Comparison of ENCODE assay signal across 28 mouse cellular contexts in the genomic region with DNA sequence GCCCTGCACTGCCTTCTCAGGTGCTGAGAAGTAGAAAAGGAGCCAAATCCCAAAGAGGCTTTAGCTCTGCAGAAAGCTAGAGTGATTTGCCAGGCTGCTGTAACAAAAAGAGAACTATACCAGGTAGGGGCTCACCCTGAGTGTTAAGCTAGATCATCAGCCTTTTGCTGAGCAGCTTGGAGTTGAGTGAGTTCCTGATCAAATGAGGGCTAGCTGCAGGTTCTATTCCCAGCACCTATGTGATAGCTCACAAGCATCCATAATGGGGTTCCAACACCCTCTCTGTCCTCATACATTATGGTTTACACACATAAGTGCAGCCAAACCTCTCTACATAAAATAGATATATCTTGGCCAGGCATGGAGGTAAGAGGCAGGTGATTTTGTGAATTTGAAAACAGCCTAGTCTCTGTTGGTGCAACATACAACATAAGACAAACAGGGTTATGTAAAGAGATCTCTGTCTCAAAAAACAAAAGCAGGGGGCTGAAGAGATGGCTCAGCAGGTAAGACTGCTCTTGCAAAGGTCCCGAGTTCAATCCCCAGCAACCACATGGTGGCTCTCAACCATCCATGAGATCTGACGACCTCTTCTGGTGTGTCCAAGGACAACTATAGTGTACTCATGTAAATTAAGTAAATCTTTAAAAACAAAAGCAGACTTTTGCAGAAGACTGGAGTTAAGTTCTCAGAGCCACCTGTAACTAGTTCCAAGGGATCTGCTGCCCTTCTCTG. TPM values are rescaled to one million over a fixed set of nuclear protein-coding genes. Genes with fewer than 3 reads are reported as not detected.
DNase-seq lines count a peak whose midpoint lies in the region; ATAC-seq and TF ChIP-seq lines count a peak whose summit lies in the region.
"Had no signal": no experiment of that assay in that cellular context is flagged by ENCODE, and none has a peak within 500 bp of the region (broad histone marks: within the 10 kb centered on the region; RNA-seq: fewer than 3 reads in every experiment).

No protein-coding gene starts in this region.

- H3K36me3 ChIP-seq in embryonic facial prominence, embryonic 13.5 days, result peaks cover 33% of the 10 kb centered on the region
- peaks cover 51% of the 10 kb centered on the region for H3K36me3 ChIP-seq in embryonic facial prominence, embryonic 10.5 days (replicated peaks)
- H3K36me3 ChIP-seq in G1E (replicated peaks), result peaks cover 46% of the 10 kb centered on the region
- H3K36me3 ChIP-seq in liver, embryonic 16.5 days (ENCODE audit: control insufficient read depth, insufficient read depth), result peaks cover 29% of the 10 kb centered on the region

- H3K4me3 ChIP-seq in embryonic facial prominence, embryonic 13.5 days, result no peak overlapping the region
- H3K4me3 ChIP-seq in embryonic facial prominence, embryonic 10.5 days, result no peak overlapping the region
- H3K4me3 ChIP-seq in G1E (ENCODE audit: low read depth, low read length), result no peak overlapping the region
- H3K4me3 ChIP-seq in liver, embryonic 16.5 days (ENCODE audit: low read depth, low read length), result no peak overlapping the region
- H3K4me3 ChIP-seq: embryonic facial prominence, embryonic 12.5 days; heart, embryonic 12.5 days; hindbrain, embryonic 15.5 days; left cerebral cortex, adult 2 months; myocyte; neural tube, embryonic 15.5 days; stomach, embryonic 15.5 days had no signal

- ATAC-seq in embryonic facial prominence, embryonic 13.5 days (ENCODE audit: insufficient number of reproducible peaks, insufficient read depth, low FRiP score, low TSS enrichment, low read depth), result no peak
- ATAC-seq in G1E (ENCODE audit: extremely low read depth, insufficient number of reproducible peaks, low FRiP score, poor library complexity, severe bottlenecking), result 0 out of 2 replicates have a peak, but pooled peaks have one; percentile 5
- ATAC-seq in liver, embryonic 16.5 days (ENCODE audit: low read depth), result 0 out of 2 replicates have a peak, but pooled peaks have one; percentile 26
- ATAC-seq: CD4-positive, CD25-positive, alpha-beta regulatory T cell, adult 4 months; forebrain, embryonic 16.5 days had no signal

- H3K4me1 ChIP-seq in embryonic facial prominence, embryonic 13.5 days, result no peaks in the 10 kb centered on the region
- no peaks in the 10 kb centered on the region for H3K4me1 ChIP-seq in embryonic facial prominence, embryonic 10.5 days
- peaks cover 11% of the 10 kb centered on the region for H3K4me1 ChIP-seq in G1E (ENCODE audit: insufficient read depth, low read depth, low read length)
- H3K4me1 ChIP-seq in liver, embryonic 16.5 days (ENCODE audit: control insufficient read depth, low read depth, low read length), result no peaks in the 10 kb centered on the region
- H3K4me1 ChIP-seq: embryonic facial prominence, embryonic 12.5 days; heart, embryonic 12.5 days; hindbrain, embryonic 15.5 days; neural tube, embryonic 15.5 days; stomach, embryonic 15.5 days had no signal

- DNase-seq in embryonic facial prominence, embryonic 10.5 days (ENCODE audit: low spot score), result no peak
- no peak for DNase-seq in G1E (ENCODE audit: low spot score)
- DNase-seq in induced T-regulatory cell, adult 2 months (ENCODE audit: low read depth), result peak; percentile 26
- DNase-seq in testis, postnatal 14 days (ENCODE audit: low spot score), result no peak
- DNase-seq in embryo, embryonic 10 days (ENCODE audit: low spot score), result no peak
- no peak for DNase-seq in thymus, postnatal 0 days (ENCODE audit: low spot score)
- DNase-seq: adrenal gland, adult 2 months; cerebellum, adult 8-10 months; heart, adult 11 months; heart, postnatal 14 days; kidney, adult 2 months; kidney, postnatal 25 days; left cerebral cortex, postnatal 4 days; lung, postnatal 10 days; midbrain, embryonic 14.5 days; right cerebral cortex, postnatal 14 days; thymus, adult 2 months had no signal

- TF ChIP-seq CTCF in G1E (IDR thresholded peaks at IDR 0.05; ENCODE audit: low read depth, low read length), result no peak

- H3K9ac ChIP-seq in embryonic facial prominence, embryonic 13.5 days, result no peak overlapping the region
- H3K9ac ChIP-seq in liver, embryonic 16.5 days (ENCODE audit: low read depth, low read length), result no peak overlapping the region
- H3K9ac ChIP-seq: embryonic facial prominence, embryonic 12.5 days; heart, embryonic 12.5 days; hindbrain, embryonic 15.5 days; neural tube, embryonic 15.5 days; stomach, embryonic 15.5 days had no signal

- 61% methylated on average over 2 of the region's 2 CpGs for WGBS in embryonic facial prominence, embryonic 13.5 days
- 64% methylated on average over 2 of the region's 2 CpGs for WGBS in embryonic facial prominence, embryonic 10.5 days
- WGBS in liver, embryonic 16.5 days (ENCODE audit: insufficient replicate concordance), result 51% methylated on average over 2 of the region's 2 CpGs

- H3K4me2 ChIP-seq in embryonic facial prominence, embryonic 13.5 days, result no peak overlapping the region
- no peak overlapping the region for H3K4me2 ChIP-seq in liver, embryonic 16.5 days (ENCODE audit: low read depth, low read length)
- H3K4me2 ChIP-seq: embryonic facial prominence, embryonic 12.5 days; heart, embryonic 12.5 days; hindbrain, embryonic 15.5 days; neural tube, embryonic 15.5 days; stomach, embryonic 15.5 days had no signal

- no peaks in the 10 kb centered on the region for H3K27me3 ChIP-seq in embryonic facial prominence, embryonic 13.5 days
- no peaks in the 10 kb centered on the region for H3K27me3 ChIP-seq in embryonic facial prominence, embryonic 10.5 days (replicated peaks; ENCODE audit: low read depth, poor library complexity, severe bottlenecking)
- H3K27me3 ChIP-seq in G1E (ENCODE audit: insufficient read depth, low read length), result no peaks in the 10 kb centered on the region
- no peaks in the 10 kb centered on the region for H3K27me3 ChIP-seq in liver, embryonic 16.5 days (ENCODE audit: control insufficient read depth, insufficient read depth, low read depth, low read length)
- H3K27me3 ChIP-seq: embryonic facial prominence, embryonic 12.5 days; heart, embryonic 12.5 days; hindbrain, embryonic 15.5 days; neural tube, embryonic 15.5 days; stomach, embryonic 15.5 days had no signal

- H3K27ac ChIP-seq in embryonic facial prominence, embryonic 13.5 days, result 0 out of 2 replicates have a peak overlapping the region, but pooled peaks have one; percentile 4
- H3K27ac ChIP-seq in embryonic facial prominence, embryonic 10.5 days (replicated peaks), result no peak overlapping the region
- no peak overlapping the region for H3K27ac ChIP-seq in liver, embryonic 16.5 days (ENCODE audit: low read length)
- H3K27ac ChIP-seq: embryonic facial prominence, embryonic 12.5 days; hindbrain, embryonic 15.5 days; left cerebral cortex, adult 2 months; neural tube, embryonic 15.5 days; stomach, embryonic 15.5 days had no signal

- no peaks in the 10 kb centered on the region for H3K9me3 ChIP-seq in embryonic facial prominence, embryonic 13.5 days
- H3K9me3 ChIP-seq in embryonic facial prominence, embryonic 10.5 days, result no peaks in the 10 kb centered on the region
- no peaks in the 10 kb centered on the region for H3K9me3 ChIP-seq in G1E (replicated peaks)
- no peaks in the 10 kb centered on the region for H3K9me3 ChIP-seq in liver, embryonic 16.5 days (replicated peaks; ENCODE audit: control insufficient read depth, low read length)
- H3K9me3 ChIP-seq: embryonic facial prominence, embryonic 12.5 days; heart, embryonic 12.5 days; hindbrain, embryonic 15.5 days; neural tube, embryonic 15.5 days; stomach, embryonic 15.5 days had no signal

RNA-seq across cellular contexts. Expression of a gene that starts 10.9 kb away (rescaled TPM):
- 507 and 586 TPM in 2 replicates for polyA plus RNA-seq in embryonic facial prominence, embryonic 13.5 days (2015; fragmentation: Nextera tagmentation; extraction: Ambion mirVana)
- polyA plus RNA-seq in embryonic facial prominence, embryonic 10.5 days (2016; fragmentation: Nextera tagmentation; extraction: Ambion mirVana), result 722 and 727 TPM in 2 replicates
- total RNA-seq in G1E (2014; fragmentation: Nextera tagmentation) (512 and 637 TPM in 2 replicates), G1E (2017) (260 and 285 TPM in 2 replicates)
- polyA plus RNA-seq in G1E (2012), result 107 and 121 TPM in 2 replicates
- 522 and 558 TPM in 2 replicates for polyA plus RNA-seq in liver, embryonic 16.5 days (2015; fragmentation: Nextera tagmentation; extraction: Ambion mirVana)
- polyA plus RNA-seq in thymus, postnatal 0 days (2015; fragmentation: Nextera tagmentation; extraction: Ambion mirVana), result 660 and 662 TPM in 2 replicates

RNA-seq across cellular contexts. Expression of a gene that starts 25.6 kb away (rescaled TPM):
- 49.4 and 52.0 TPM in 2 replicates for polyA plus RNA-seq in embryonic facial prominence, embryonic 13.5 days (2015; fragmentation: Nextera tagmentation; extraction: Ambion mirVana)
- polyA plus RNA-seq in embryonic facial prominence, embryonic 10.5 days (2016; fragmentation: Nextera tagmentation; extraction: Ambion mirVana), result 41.7 and 45.6 TPM in 2 replicates
- total RNA-seq in G1E (2014; fragmentation: Nextera tagmentation) (223 and 248 TPM in 2 replicates), G1E (2017) (142 and 145 TPM in 2 replicates)
- 21.3 and 23.3 TPM in 2 replicates for polyA plus RNA-seq in G1E (2012)
- 7.0 and 9.2 TPM in 2 replicates for polyA plus RNA-seq in liver, embryonic 16.5 days (2015; fragmentation: Nextera tagmentation; extraction: Ambion mirVana)
- polyA plus RNA-seq in thymus, postnatal 0 days (2015; fragmentation: Nextera tagmentation; extraction: Ambion mirVana), result 25.5 and 35.1 TPM in 2 replicates
